Mouse (Mus musculus): ENCODE data around the gene Rbm14.

Rbm14 gene

GRCm38 (mm10) chr19:4811063-4811908 is at the start of gene Rbm14, which contains the start of gene Gm21992:
Gene Rbm14 (minus strand): TSS chr19:4811634.
Gene Gm21992 (minus strand): TSS chr19:4811612.
- peak; percentile 99 for DNase-seq

- DNase-seq, result no peak
Observed at GRCm38 (mm10) chr19:4859081-4859480, 47.6 kb upstream of the Rbm14 start.

GRCm38 (mm10) chr19:4855951-4856350 is 44.5 kb upstream of the Rbm14 start:
- DNase-seq, result no peak

- DNase-seq, result no peak
Observed at GRCm38 (mm10) chr19:4855470-4855820, 44.0 kb upstream of the Rbm14 start.

- peak; percentile 91 for DNase-seq
Observed at GRCm38 (mm10) chr19:4854552-4855469, 43.4 kb upstream of the Rbm14 start, which contains the start of gene Ctsf. Gene Ctsf (plus strand): TSS chr19:4855130.

GRCm38 (mm10) chr19:4850281-4850680 is 38.8 kb upstream of the Rbm14 start:
- DNase-seq, result no peak

GRCm38 (mm10) chr19:4849800-4850199 is 38.4 kb upstream of the Rbm14 start:
- DNase-seq, result no peak

- DNase-seq, result peak; percentile 59
Observed at GRCm38 (mm10) chr19:4847490-4847889, 36.1 kb upstream of the Rbm14 start.

- no peak for DNase-seq
Observed at GRCm38 (mm10) chr19:4845846-4846245, 34.4 kb upstream of the Rbm14 start.

- DNase-seq, result no peak
Observed at GRCm38 (mm10) chr19:4842611-4843010, 31.2 kb upstream of the Rbm14 start.

- DNase-seq, result no peak
Observed at GRCm38 (mm10) chr19:4840848-4841247, 29.4 kb upstream of the Rbm14 start.

GRCm38 (mm10) chr19:4839149-4839548 is 27.7 kb upstream of the Rbm14 start, which contains the start of the genes Ccs and Ccdc87:
Gene Ccs (minus strand): TSS chr19:4839332.
Gene Ccdc87 (plus strand): TSS chr19:4839366.
- peak; percentile 98 for DNase-seq

GRCm38 (mm10) chr19:4838526-4839140 is 27.2 kb upstream of the Rbm14 start:
- no peak for DNase-seq

- no peak for DNase-seq
Observed at GRCm38 (mm10) chr19:4837049-4837448, 25.6 kb upstream of the Rbm14 start.

GRCm38 (mm10) chr19:4836096-4836495 is 24.7 kb upstream of the Rbm14 start:
- peak; percentile 21 for DNase-seq

GRCm38 (mm10) chr19:4833977-4834376 is 22.5 kb upstream of the Rbm14 start:
- peak; percentile 30 for DNase-seq

- no peak for DNase-seq
Observed at GRCm38 (mm10) chr19:4829156-4829555, 17.7 kb upstream of the Rbm14 start.

- peak; percentile 73 for DNase-seq
Observed at GRCm38 (mm10) chr19:4828444-4829114, 17.1 kb upstream of the Rbm14 start.

- peak; percentile 61 for DNase-seq
Observed at GRCm38 (mm10) chr19:4820678-4821303, 9.4 kb upstream of the Rbm14 start.

GRCm38 (mm10) chr19:4817182-4817835 is 5.9 kb upstream of the Rbm14 start:
- no peak for DNase-seq

- peak; percentile 38 for DNase-seq
Observed at GRCm38 (mm10) chr19:4813015-4813414, 1.6 kb upstream of the Rbm14 start.
